Mouse (Mus musculus) midbrain, embryonic 14.5 days (tissue): Measurements from ENCODE around the gene Ehmt2. TPM values are rescaled to one million over a fixed set of nuclear protein-coding genes. Genes with fewer than 3 reads are reported as not detected.

Source experiments
- ATAC-seq: fragments of 200-750 bp; cut with Nextera tagmentation; 2 replicates; pipeline ENCODE4 v1.8.0; 2017; ENCODE audit warnings: moderate number of reproducible peaks, moderate library complexity; ENCODE audit not compliant: low FRiP score, low TSS enrichment
- DNase-seq: peaks from one replicate; pipeline ENCODE4 v3.0.0-alpha.2; 2015
- H3K27ac ChIP-seq: fragments of 300-500 bp; sonication (generic); replicated peaks from 2 replicates; pipeline ENCODE4 v1.5.1; 2014; ENCODE audit warnings: mild to moderate bottlenecking, low read depth, low read length, moderate library complexity
- H3K27me3 ChIP-seq: fragments of 300-500 bp; sonication (generic); 2 replicates; pipeline ENCODE4 v1.6.1; 2014; ENCODE audit warnings: low read length, control low read depth, mixed read lengths; ENCODE audit not compliant: control insufficient read depth, insufficient read depth
- H3K36me3 ChIP-seq: fragments of 300-500 bp; sonication (generic); 2 replicates; pipeline ENCODE4 v1.6.1; 2014; ENCODE audit warnings: low read length, control low read depth; ENCODE audit not compliant: control insufficient read depth, insufficient read depth
- H3K4me1 ChIP-seq: fragments of 300-500 bp; sonication (generic); 2 replicates; pipeline ENCODE4 v1.6.1; 2014; ENCODE audit warnings: mild to moderate bottlenecking, antibody characterized with exemption, low read length, control low read depth; ENCODE audit not compliant: control insufficient read depth, insufficient read depth
- H3K4me2 ChIP-seq: fragments of 300-500 bp; sonication (generic); 2 replicates; pipeline ENCODE4 v1.6.1; 2014; ENCODE audit warnings: mild to moderate bottlenecking, low read length, moderate library complexity
- H3K4me3 ChIP-seq: fragments of 300-500 bp; sonication (generic); replicated peaks from 2 replicates; pipeline ENCODE4 v1.5.1; 2014; ENCODE audit warnings: low read depth, low read length
- H3K9ac ChIP-seq: fragments of 300-500 bp; sonication (generic); replicated peaks from 2 replicates; pipeline ENCODE4 v1.6.1; 2014; ENCODE audit warnings: mild to moderate bottlenecking, low read length, moderate library complexity
- H3K9me3 ChIP-seq: fragments of 300-500 bp; sonication (generic); 2 replicates; pipeline ENCODE4 v1.6.1; 2016; ENCODE audit warnings: low read length, control low read depth, mixed read lengths; ENCODE audit not compliant: control insufficient read depth
- WGBS: fragments of 180-500 bp; shearing (Covaris S2); extraction: QIAGEN DNeasy Blood & Tissue Kit; methylation state at CpG from one replicate; pipeline ENCODE4 v1.1.7; 2014; 5-methylcytosine and 5-hydroxymethylcytosine counted together
- polyA plus RNA-seq: library from polyadenylated mRNA; unstranded; fragments of >200 nt; fragmentation: Nextera tagmentation; extraction: Ambion mirVana; gene quantifications from 2 replicates; pipeline ENCODE4 v1.2.1, GENCODE M21; 2014

Ehmt2 gene
- polyA plus RNA-seq, 1 experiment from 2014 or later: 91.6 TPM

GRCm38 (mm10) chr17:34950514-34951455 lies 52.5 kb downstream of the Ehmt2 start:
- Histone ChIP-seq H3K9ac (peak overlapping the region; percentile 97), H3K27me3 (0 out of 2 replicates have a peak, but pooled peaks cover 9% of the 10 kb centered on the region), H3K4me3 (peak overlapping the region; percentile 98), H3K4me1 (peaks cover 12% of the 10 kb centered on the region), H3K4me2 (peak overlapping the region; percentile 84), H3K9me3 (no peaks in the 10 kb centered on the region), H3K27ac (peak overlapping the region; percentile 87), H3K36me3 (peaks cover 25% of the 10 kb centered on the region)
- peak; percentile 16 for DNase-seq
- 31% methylated on average over 10 of the region's 10 CpGs for WGBS
- ATAC-seq: no peak

- DNase-seq (peak; percentile 56), ATAC-seq (peak; percentile 59; the same call in 1 of the 2 replicates)
- H3K4me3 ChIP-seq: peak overlapping the region; percentile 98
- H3K27ac ChIP-seq: peak overlapping the region; percentile 87
- H3K36me3 ChIP-seq: peaks cover 25% of the 10 kb centered on the region
- peak overlapping the region; percentile 97 for H3K9ac ChIP-seq
- no peaks in the 10 kb centered on the region for H3K9me3 ChIP-seq
- under 1% methylated on average over 29 of the region's 29 CpGs for WGBS
- H3K4me2 ChIP-seq: peak overlapping the region; percentile 84
- H3K27me3 ChIP-seq: 0 out of 2 replicates have a peak, but pooled peaks cover 13% of the 10 kb centered on the region
- H3K4me1 ChIP-seq: peaks cover 12% of the 10 kb centered on the region
Measured at GRCm38 (mm10) chr17:34951636-34952377, 53.5 kb downstream of the Ehmt2 start.

- Histone ChIP-seq H3K36me3 (peaks cover 25% of the 10 kb centered on the region), H3K9me3 (no peaks in the 10 kb centered on the region), H3K4me1 (peaks cover 12% of the 10 kb centered on the region), H3K4me2 (peak overlapping the region; percentile 84), H3K4me3 (peak overlapping the region; percentile 98), H3K27ac (peak overlapping the region; percentile 87), H3K27me3 (0 out of 2 replicates have a peak, but pooled peaks cover 13% of the 10 kb centered on the region), H3K9ac (peak overlapping the region; percentile 97)
- DNase-seq (peak; percentile 90), ATAC-seq (peak; percentile 87)
- under 1% methylated on average over 23 of the region's 23 CpGs for WGBS
Measured at GRCm38 (mm10) chr17:34952378-34953040, 54.2 kb downstream of the Ehmt2 start.

- no peak for ATAC-seq
Measured at GRCm38 (mm10) chr17:34953258-34953657, 55.0 kb downstream of the Ehmt2 start.

GRCm38 (mm10) chr17:34953904-34954303 lies 55.6 kb downstream of the Ehmt2 start:
- no peaks in the 10 kb centered on the region for H3K9me3 ChIP-seq
- 95% methylated on average over 4 of the region's 4 CpGs for WGBS
- DNase-seq: no peak
- H3K36me3 ChIP-seq: peaks cover 18% of the 10 kb centered on the region
- ATAC-seq: no peak
- no peak overlapping the region for H3K27ac ChIP-seq
- no peak overlapping the region for H3K4me3 ChIP-seq
- H3K4me2 ChIP-seq: no peak overlapping the region
- 0 out of 2 replicates have a peak, but pooled peaks cover 13% of the 10 kb centered on the region for H3K27me3 ChIP-seq
- no peak overlapping the region for H3K9ac ChIP-seq
- peaks cover 12% of the 10 kb centered on the region for H3K4me1 ChIP-seq

More at GRCm38 (mm10) chr17:34953258-34953657, 55.0 kb downstream of the Ehmt2 start:
- DNase-seq: no peak
- Histone ChIP-seq H3K36me3 (peaks cover 24% of the 10 kb centered on the region), H3K4me2 (peak overlapping the region; percentile 84; the same call in 1 of the 2 replicates), H3K9me3 (no peaks in the 10 kb centered on the region), H3K27me3 (0 out of 2 replicates have a peak, but pooled peaks cover 13% of the 10 kb centered on the region), H3K4me1 (peaks cover 12% of the 10 kb centered on the region), H3K4me3 (peak overlapping the region; percentile 98; the same call in 1 of the 2 replicates), H3K27ac (peak overlapping the region; percentile 87), H3K9ac (no peak overlapping the region)
- 95% methylated on average over 3 of the region's 3 CpGs for WGBS

GRCm38 (mm10) chr17:34954831-34955230 lies 56.6 kb downstream of the Ehmt2 start:
- ATAC-seq: no peak
- Histone ChIP-seq H3K4me2 (no peak overlapping the region), H3K9ac (no peak overlapping the region), H3K36me3 (peaks cover 12% of the 10 kb centered on the region), H3K9me3 (no peaks in the 10 kb centered on the region), H3K27ac (no peak overlapping the region), H3K4me1 (peaks cover 17% of the 10 kb centered on the region), H3K27me3 (0 out of 2 replicates have a peak, but pooled peaks cover 13% of the 10 kb centered on the region), H3K4me3 (no peak overlapping the region)
- 79% methylated on average over 4 of the region's 4 CpGs for WGBS
- no peak for DNase-seq

GRCm38 (mm10) chr17:34955884-34956283 lies 57.6 kb downstream of the Ehmt2 start:
- no peak for ATAC-seq
- Histone ChIP-seq H3K4me1 (peaks cover 9% of the 10 kb centered on the region), H3K36me3 (peaks cover 2% of the 10 kb centered on the region), H3K9ac (no peak overlapping the region), H3K27me3 (0 out of 2 replicates have a peak, but pooled peaks cover 13% of the 10 kb centered on the region), H3K9me3 (no peaks in the 10 kb centered on the region), H3K4me2 (no peak overlapping the region), H3K4me3 (no peak overlapping the region), H3K27ac (no peak overlapping the region)
- DNase-seq: no peak
- 79% methylated on average over 3 of the region's 3 CpGs for WGBS

- Histone ChIP-seq H3K9ac (no peak overlapping the region), H3K27ac (no peak overlapping the region), H3K4me2 (no peak overlapping the region), H3K36me3 (no peaks in the 10 kb centered on the region), H3K4me1 (0 out of 2 replicates have a peak, but pooled peaks cover 5% of the 10 kb centered on the region), H3K4me3 (no peak overlapping the region), H3K27me3 (0 out of 2 replicates have a peak, but pooled peaks cover 13% of the 10 kb centered on the region), H3K9me3 (no peaks in the 10 kb centered on the region)
- DNase-seq (peak; percentile 54), ATAC-seq (no peak)
- 44% methylated on average over 1 of the region's 1 CpGs for WGBS
Measured at GRCm38 (mm10) chr17:34956340-34956739, 58.1 kb downstream of the Ehmt2 start.
